Mouse (Mus musculus) left cerebral cortex, postnatal 25 days (tissue): Measurements from ENCODE around the gene Tmem262. TPM values are rescaled to one million over a fixed set of nuclear protein-coding genes. Genes with fewer than 3 reads are reported as not detected.

ENCODE experiments used
- DNase-seq, 2 experiments: peaks; one replicate each; pipeline ENCODE4 v3.0.0; 2022; ENCODE audit warnings: low spot score in 2 of 2, mixed read lengths in 1 of 2
- intact Hi-C: fragments of 180-260 bp; cut with DNase I; formaldehyde crosslinking; loops from one replicate; pipeline ENCODE4 v1.15.1; 2025
- total RNA-seq, 2 experiments: library from RNA; stranded (reverse); gene quantifications; 2 replicates each; pipeline ENCODE4 v1.2.3; 2021

Tmem262 gene
- total RNA-seq, 2 experiments from 2014 or later = not detected

GRCm38 (mm10) chr19:6057313-6058096 is 22.3 kb upstream of the Tmem262 start, which contains the start of the genes Mrpl49 and Fau:
Mrpl49 (minus strand) TSS chr19:6057785.
Fau (plus strand) TSS chr19:6057844.
- DNase-seq = peak; percentile 99 to 100
- intact Hi-C loops = loop anchor here (1.0 to 2.0 kb wide), 2 partner anchors 10 to 27 kb away; partner anchors contain the start of genes Cdca5 and Zfpl1

- DNase-seq = no peak
- intact Hi-C loops = no loop called here
Observed at GRCm38 (mm10) chr19:6058513-6058912, 21.3 kb upstream of the Tmem262 start.

- no peak for DNase-seq
- intact Hi-C loops = no loop called here
Observed at GRCm38 (mm10) chr19:6058966-6059365, 20.9 kb upstream of the Tmem262 start.

- intact Hi-C loops = loop anchor here (5.0 kb wide), 1 partner anchor 276 kb away; no protein-coding TSS in a partner anchor
- peak; percentile 95 to 98 for DNase-seq
Observed at GRCm38 (mm10) chr19:6061021-6061533, 18.8 kb upstream of the Tmem262 start, which contains the start of gene Znhit2. Znhit2 (plus strand) TSS chr19:6061192.

- peak; percentile 44 to 53 for DNase-seq
- intact Hi-C loops = loop anchor here (5.0 kb wide), 1 partner anchor 276 kb away; no protein-coding TSS in a partner anchor
Observed at GRCm38 (mm10) chr19:6061641-6062302, 18.1 kb upstream of the Tmem262 start.

GRCm38 (mm10) chr19:6062418-6062817 is 17.4 kb upstream of the Tmem262 start:
- DNase-seq = no peak

GRCm38 (mm10) chr19:6063081-6063480 is 16.8 kb upstream of the Tmem262 start:
- intact Hi-C loops = loop anchor here (5.0 kb wide), 1 partner anchor 274 kb away; no protein-coding TSS in a partner anchor
- DNase-seq = no peak

More at GRCm38 (mm10) chr19:6062418-6062817, 17.4 kb upstream of the Tmem262 start:
- intact Hi-C loops = loop anchor here (5.0 kb wide), 1 partner anchor 275 kb away; no protein-coding TSS in a partner anchor

- intact Hi-C loops = loop anchor here (5.0 kb wide), 1 partner anchor 51 kb away; the partner anchor contains the start of gene Sac3d1
- no peak for DNase-seq
Observed at GRCm38 (mm10) chr19:6066571-6066970, 13.3 kb upstream of the Tmem262 start.

- intact Hi-C loops = loop anchor here (5.0 kb wide), 1 partner anchor 50 kb away; the partner anchor contains the start of gene Sac3d1
Observed at GRCm38 (mm10) chr19:6067011-6067723, 12.7 kb upstream of the Tmem262 start.

GRCm38 (mm10) chr19:6067724-6068415 is 12.0 kb upstream of the Tmem262 start, which contains the start of gene Tm7sf2:
Tm7sf2 (minus strand) TSS chr19:6068373.
- intact Hi-C loops = loop anchor here (5.0 kb wide), 1 partner anchor 49 kb away; the partner anchor contains the start of gene Sac3d1
- peak; percentile 82 to 91 for DNase-seq

More at GRCm38 (mm10) chr19:6067011-6067723, 12.7 kb upstream of the Tmem262 start:
- peak; percentile 83 to 87 for DNase-seq

- intact Hi-C loops = loop anchor here (5.0 kb wide), 1 partner anchor 48 kb away; the partner anchor contains the start of gene Sac3d1
- DNase-seq = no peak
Observed at GRCm38 (mm10) chr19:6068951-6069350, 10.9 kb upstream of the Tmem262 start.

GRCm38 (mm10) chr19:6069851-6070250 is 10.0 kb upstream of the Tmem262 start:
- intact Hi-C loops = loop anchor here (5.0 kb wide), 1 partner anchor 47 kb away; the partner anchor contains the start of gene Sac3d1
- DNase-seq = no peak

GRCm38 (mm10) chr19:6070571-6071250 is 9.1 kb upstream of the Tmem262 start:
- DNase-seq = no peak
- intact Hi-C loops = no loop called here

GRCm38 (mm10) chr19:6071261-6071660 is 8.6 kb upstream of the Tmem262 start:
- DNase-seq = no peak
- intact Hi-C loops = no loop called here

- DNase-seq = no peak
- intact Hi-C loops = no loop called here
Observed at GRCm38 (mm10) chr19:6073889-6074288, 5.9 kb upstream of the Tmem262 start.

GRCm38 (mm10) chr19:6076564-6077393 is 3.1 kb upstream of the Tmem262 start, which contains the start of gene Vps51:
Vps51 (minus strand) TSS chr19:6077231.
- peak; percentile 87 to 94 for DNase-seq
- intact Hi-C loops = no loop called here

- intact Hi-C loops = no loop called here
- no peak for DNase-seq
Observed at GRCm38 (mm10) chr19:6082156-6082555, 2.3 kb downstream of the Tmem262 start, which contains the start of gene Gm28374. Gm28374 (minus strand) TSS chr19:6082256.
